Mouse (Mus musculus) neural tube, embryonic 14.5 days (tissue): ENCODE results near the gene Pecam1. TPM values are rescaled to one million over a fixed set of nuclear protein-coding genes. Genes with fewer than 3 reads are reported as not detected.

Experiments used
- ATAC-seq: fragments of 200-750 bp; cut with Nextera tagmentation; 2 replicates; pipeline ENCODE4 v1.8.0; 2017; ENCODE audit warnings: low read depth, mild to moderate bottlenecking, moderate TSS enrichment, moderate library complexity
- H3K27ac ChIP-seq: fragments of 300-500 bp; sonication (generic); 2 replicates; pipeline ENCODE4 v1.5.1; 2014; ENCODE audit warnings: low read depth, mild to moderate bottlenecking, control low read depth, low read length, moderate library complexity, mixed read lengths
- H3K27me3 ChIP-seq: fragments of 300-500 bp; sonication (generic); 2 replicates; pipeline ENCODE4 v1.6.1; 2014; ENCODE audit warnings: low read length; ENCODE audit not compliant: control insufficient read depth, insufficient read depth
- H3K36me3 ChIP-seq: fragments of 300-500 bp; sonication (generic); 2 replicates; pipeline ENCODE4 v1.6.1; 2014; ENCODE audit warnings: low read length, mixed read lengths; ENCODE audit not compliant: control insufficient read depth, insufficient read depth
- H3K4me1 ChIP-seq: fragments of 300-500 bp; sonication (generic); 2 replicates; pipeline ENCODE4 v1.6.1; 2014; ENCODE audit warnings: low read length; ENCODE audit not compliant: control insufficient read depth, insufficient read depth
- H3K4me2 ChIP-seq: fragments of 300-500 bp; sonication (generic); 2 replicates; pipeline ENCODE4 v1.6.1; 2014; ENCODE audit warnings: mild to moderate bottlenecking, low read depth, low read length, control low read depth
- H3K4me3 ChIP-seq: fragments of 300-500 bp; sonication (generic); 2 replicates; pipeline ENCODE4 v1.5.1; 2014; ENCODE audit warnings: low read depth, low read length, control low read depth, mixed read lengths
- H3K9ac ChIP-seq: fragments of 300-500 bp; sonication (generic); replicated peaks from 2 replicates; pipeline ENCODE4 v1.6.1; 2014; ENCODE audit warnings: low read depth, mild to moderate bottlenecking, control low read depth, low read length, mixed read lengths
- H3K9me3 ChIP-seq: fragments of 300-500 bp; sonication (generic); 2 replicates; pipeline ENCODE4 v1.6.1; 2016; ENCODE audit warnings: low read length; ENCODE audit not compliant: control insufficient read depth
- WGBS: fragments of 180-500 bp; shearing (Covaris S2); extraction: QIAGEN DNeasy Blood & Tissue Kit; methylation state at CpG from one replicate; pipeline ENCODE4 v1.1.7; 2014; 5-methylcytosine and 5-hydroxymethylcytosine counted together
- polyA plus RNA-seq: library from polyadenylated mRNA; unstranded; fragments of >200 nt; fragmentation: Nextera tagmentation; extraction: Ambion mirVana; gene quantifications from 2 replicates; pipeline ENCODE4 v1.2.1, GENCODE M21; 2014

The Pecam1 gene
- polyA plus RNA-seq, 1 experiment from 2014 or later = 9.4 TPM

DNA sequence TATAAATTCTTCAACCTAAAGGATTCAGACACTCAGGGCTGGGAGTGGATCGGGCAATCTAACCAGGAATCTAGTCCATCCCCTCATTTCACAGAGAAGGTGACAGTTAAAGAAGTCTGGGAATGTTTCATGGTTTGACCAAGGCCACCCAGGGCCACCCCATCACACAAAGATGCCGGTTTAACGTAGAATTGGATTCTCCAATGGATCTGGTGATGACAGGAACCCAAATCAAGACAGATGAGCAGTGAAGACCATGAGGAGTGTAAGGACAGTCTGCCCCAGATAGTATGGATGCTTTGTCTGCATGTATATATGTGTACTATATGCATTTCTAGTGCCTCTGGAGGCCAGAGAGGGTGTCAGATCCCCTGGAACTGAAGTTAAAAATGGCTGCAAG lies 80.2 kb downstream of the Pecam1 start:
- no peaks in the 10 kb centered on the region for H3K36me3 ChIP-seq
- no peak overlapping the region for H3K9ac ChIP-seq
- H3K27ac ChIP-seq = no peak overlapping the region
- peaks cover 14% of the 10 kb centered on the region for H3K4me1 ChIP-seq
- no peaks in the 10 kb centered on the region for H3K27me3 ChIP-seq
- H3K4me3 ChIP-seq = no peak overlapping the region
- 75% methylated on average over 3 of the region's 3 CpGs for WGBS
- no peak for ATAC-seq
- no peaks in the 10 kb centered on the region for H3K9me3 ChIP-seq
- H3K4me2 ChIP-seq = no peak overlapping the region

- no peak overlapping the region for H3K4me2 ChIP-seq
- no peaks in the 10 kb centered on the region for H3K27me3 ChIP-seq
- no peak overlapping the region for H3K9ac ChIP-seq
- no peak for ATAC-seq
- no peak overlapping the region for H3K27ac ChIP-seq
- H3K9me3 ChIP-seq = no peaks in the 10 kb centered on the region
- peaks cover 13% of the 10 kb centered on the region for H3K4me1 ChIP-seq
- H3K4me3 ChIP-seq = no peak overlapping the region
- H3K36me3 ChIP-seq = no peaks in the 10 kb centered on the region
- 25% methylated on average over 5 of the region's 9 CpGs for WGBS
These were observed 80.6 kb downstream of the Pecam1 start for GRCm38 (mm10) chr11:106669873-106670173.

GRCm38 (mm10) chr11:106669102-106669872 lies 81.1 kb downstream of the Pecam1 start:
- Histone ChIP-seq H3K4me3 (no peak overlapping the region), H3K9ac (no peak overlapping the region), H3K27ac (no peak overlapping the region), H3K9me3 (no peaks in the 10 kb centered on the region), H3K36me3 (no peaks in the 10 kb centered on the region), H3K4me2 (no peak overlapping the region), H3K27me3 (no peaks in the 10 kb centered on the region), H3K4me1 (peaks cover 7% of the 10 kb centered on the region)
- no peak for ATAC-seq
- 51% methylated on average over 8 of the region's 8 CpGs for WGBS

DNA sequence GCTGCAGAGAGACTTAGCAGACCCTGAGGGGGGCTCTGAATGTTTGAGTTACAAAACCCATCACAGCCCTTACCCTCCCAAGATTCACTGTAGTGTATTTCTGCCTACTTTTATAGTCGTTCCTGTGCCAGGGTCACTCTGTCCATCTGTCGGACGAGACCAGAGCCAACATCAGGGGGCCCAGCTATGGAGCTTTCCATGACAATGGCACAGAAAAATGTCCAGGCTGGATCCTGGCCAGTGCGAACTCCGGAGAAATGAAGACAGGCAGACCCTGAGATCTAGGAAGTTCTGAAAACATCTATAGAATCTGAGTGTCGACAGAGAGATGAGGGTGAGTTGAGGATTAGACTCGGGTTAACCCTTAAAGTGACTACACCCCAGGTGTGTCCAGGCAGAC lies 82.1 kb downstream of the Pecam1 start:
- no peak overlapping the region for H3K27ac ChIP-seq
- H3K36me3 ChIP-seq = no peaks in the 10 kb centered on the region
- H3K4me1 ChIP-seq = 0 out of 2 replicates have a peak, but pooled peaks cover 4% of the 10 kb centered on the region
- no peaks in the 10 kb centered on the region for H3K9me3 ChIP-seq
- no peak overlapping the region for H3K9ac ChIP-seq
- H3K4me3 ChIP-seq = no peak overlapping the region
- no peaks in the 10 kb centered on the region for H3K27me3 ChIP-seq
- WGBS = 66% methylated on average over 7 of the region's 7 CpGs
- no peak for ATAC-seq
- H3K4me2 ChIP-seq = no peak overlapping the region

DNA sequence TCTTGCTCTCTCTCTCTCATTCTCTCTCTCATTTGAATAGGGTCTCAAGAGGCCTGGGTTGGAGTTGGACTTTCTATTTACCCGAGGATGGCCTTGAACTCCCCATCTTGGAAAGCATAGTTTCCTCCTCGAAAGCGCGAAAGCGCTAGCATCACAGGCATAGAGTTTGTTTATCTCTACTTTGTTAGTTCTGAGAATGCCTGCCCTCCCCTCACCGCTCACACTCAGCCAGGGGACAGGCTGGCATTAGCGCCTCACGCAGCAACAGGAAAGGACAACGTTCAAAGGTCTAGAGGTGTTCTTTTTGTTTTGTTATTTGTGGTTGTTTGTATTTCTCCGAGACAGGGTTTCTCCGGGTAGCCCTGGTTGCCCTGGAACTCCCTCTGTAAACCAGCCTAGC lies 82.6 kb downstream of the Pecam1 start:
- H3K36me3 ChIP-seq = no peaks in the 10 kb centered on the region
- no peaks in the 10 kb centered on the region for H3K9me3 ChIP-seq
- no peak overlapping the region for H3K27ac ChIP-seq
- 0 out of 2 replicates have a peak, but pooled peaks cover 4% of the 10 kb centered on the region for H3K4me1 ChIP-seq
- H3K4me2 ChIP-seq = no peak overlapping the region
- ATAC-seq = no peak
- H3K4me3 ChIP-seq = no peak overlapping the region
- 87% methylated on average over 11 of the region's 11 CpGs for WGBS
- no peaks in the 10 kb centered on the region for H3K27me3 ChIP-seq
- H3K9ac ChIP-seq = no peak overlapping the region

- ATAC-seq = no peak
- no peak overlapping the region for H3K4me2 ChIP-seq
- WGBS = 91% methylated on average over 14 of the region's 14 CpGs
These were observed 83.8 kb downstream of the Pecam1 start for GRCm38 (mm10) chr11:106666470-106667107.

GRCm38 (mm10) chr11:106665841-106666240 lies 84.6 kb downstream of the Pecam1 start:
- WGBS = 92% methylated on average over 2 of the region's 2 CpGs
- Histone ChIP-seq H3K4me2 (no peak overlapping the region), H3K36me3 (no peaks in the 10 kb centered on the region), H3K9me3 (no peaks in the 10 kb centered on the region), H3K4me3 (no peak overlapping the region), H3K27me3 (no peaks in the 10 kb centered on the region), H3K27ac (no peak overlapping the region), H3K4me1 (0 out of 2 replicates have a peak, but pooled peaks cover 4% of the 10 kb centered on the region), H3K9ac (no peak overlapping the region)
- no peak for ATAC-seq

More at GRCm38 (mm10) chr11:106666470-106667107, 83.8 kb downstream of the Pecam1 start:
- Histone ChIP-seq H3K36me3 (no peaks in the 10 kb centered on the region), H3K27me3 (no peaks in the 10 kb centered on the region), H3K9ac (no peak overlapping the region), H3K27ac (no peak overlapping the region), H3K4me1 (0 out of 2 replicates have a peak, but pooled peaks cover 4% of the 10 kb centered on the region), H3K9me3 (no peaks in the 10 kb centered on the region), H3K4me3 (no peak overlapping the region)

DNA sequence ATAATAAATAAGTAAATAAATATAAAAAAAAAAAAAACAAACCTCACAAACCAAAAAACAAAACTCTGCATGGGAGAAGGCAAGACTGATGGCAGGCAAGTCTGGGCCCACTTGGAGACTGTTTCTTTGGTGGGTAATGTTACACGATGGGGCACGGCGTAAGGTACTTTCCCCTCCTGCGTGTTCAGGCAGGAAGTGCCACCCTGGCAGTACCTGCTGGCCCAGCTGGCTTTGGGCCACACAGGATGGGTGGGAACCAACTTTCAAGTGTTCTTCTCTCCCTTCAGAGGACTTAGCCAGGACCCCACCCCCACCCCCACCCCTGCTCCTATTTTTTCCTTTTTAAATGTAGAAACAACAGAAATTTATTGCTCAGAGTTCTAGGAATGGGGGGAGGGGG lies 85.1 kb downstream of the Pecam1 start:
- 93% methylated on average over 4 of the region's 4 CpGs for WGBS
- Histone ChIP-seq H3K27ac (no peak overlapping the region), H3K27me3 (no peaks in the 10 kb centered on the region), H3K4me3 (no peak overlapping the region), H3K4me2 (no peak overlapping the region), H3K9ac (no peak overlapping the region), H3K4me1 (0 out of 2 replicates have a peak, but pooled peaks cover 4% of the 10 kb centered on the region), H3K36me3 (no peaks in the 10 kb centered on the region), H3K9me3 (no peaks in the 10 kb centered on the region)
- ATAC-seq = no peak

DNA sequence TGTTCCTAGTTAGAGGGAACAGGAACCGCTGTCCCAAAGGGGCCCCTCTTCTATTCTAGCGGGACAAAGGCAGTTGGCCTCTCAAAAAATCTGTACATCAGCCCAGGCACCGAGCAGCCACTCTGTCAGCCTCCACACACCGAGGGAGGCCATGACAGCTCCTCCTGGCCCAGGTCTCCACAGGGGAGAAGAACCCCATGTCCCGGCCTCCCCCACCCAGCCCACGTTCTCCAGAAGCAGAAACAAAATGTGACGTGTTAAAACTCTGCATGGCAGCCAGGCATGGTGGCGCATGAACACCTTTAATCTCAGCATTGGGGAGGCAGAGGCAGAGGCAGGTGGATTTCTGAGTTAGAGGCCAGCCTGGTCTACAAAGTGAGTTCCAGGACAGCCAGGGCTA lies 85.7 kb downstream of the Pecam1 start:
- H3K4me3 ChIP-seq = no peak overlapping the region
- H3K4me2 ChIP-seq = no peak overlapping the region
- 78% methylated on average over 8 of the region's 8 CpGs for WGBS
- no peaks in the 10 kb centered on the region for H3K27me3 ChIP-seq
- H3K4me1 ChIP-seq = 0 out of 2 replicates have a peak, but pooled peaks cover 4% of the 10 kb centered on the region
- no peaks in the 10 kb centered on the region for H3K36me3 ChIP-seq
- no peak for ATAC-seq
- no peak overlapping the region for H3K9ac ChIP-seq
- no peak overlapping the region for H3K27ac ChIP-seq
- no peaks in the 10 kb centered on the region for H3K9me3 ChIP-seq
